Mouse (Mus musculus) neural tube, embryonic 12.5 days (tissue): ENCODE measurements around the gene Fndc10. TPM values are rescaled to one million over a fixed set of nuclear protein-coding genes. Genes with fewer than 3 reads are reported as not detected.
"Not testable (repeated sequence)": the region's sequence is repeated elsewhere in the genome, so short reads cannot be mapped to it uniquely, and the experiment has no call there.

Experiments
- ATAC-seq: fragments of 200-750 bp; cut with Nextera tagmentation; 2 replicates; pipeline ENCODE4 v1.8.0; 2017; ENCODE audit warnings: low read depth, mild to moderate bottlenecking, moderate TSS enrichment, moderate library complexity; ENCODE audit not compliant: low FRiP score
- H3K27ac ChIP-seq: fragments of 300-500 bp; sonication (generic); 2 replicates; pipeline ENCODE4 v1.5.1; 2016
- H3K27me3 ChIP-seq: fragments of 300-500 bp; sonication (generic); replicated peaks from 2 replicates; pipeline ENCODE4 v1.6.1; 2016; ENCODE audit warnings: mild to moderate bottlenecking
- H3K36me3 ChIP-seq: fragments of 300-500 bp; sonication (generic); 2 replicates; pipeline ENCODE4 v1.6.1; 2016; ENCODE audit warnings: mild to moderate bottlenecking
- H3K4me1 ChIP-seq: fragments of 300-500 bp; sonication (generic); 2 replicates; pipeline ENCODE4 v1.6.1; 2016
- H3K4me2 ChIP-seq: fragments of 300-500 bp; sonication (generic); replicated peaks from 2 replicates; pipeline ENCODE4 v1.6.1; 2016; ENCODE audit warnings: mild to moderate bottlenecking
- H3K4me3 ChIP-seq: fragments of 300-500 bp; sonication (generic); 2 replicates; pipeline ENCODE4 v1.5.1; 2016
- H3K9ac ChIP-seq: fragments of 300-500 bp; sonication (generic); 2 replicates; pipeline ENCODE4 v1.6.1; 2016; ENCODE audit warnings: mild to moderate bottlenecking
- H3K9me3 ChIP-seq: fragments of 300-500 bp; sonication (generic); 2 replicates; pipeline ENCODE4 v1.6.1; 2016; ENCODE audit warnings: mild to moderate bottlenecking
- WGBS: fragments of 180-500 bp; shearing (Covaris S2); methylation state at CpG from one replicate; pipeline ENCODE4 v1.1.7; 2016; 5-methylcytosine and 5-hydroxymethylcytosine counted together
- polyA plus RNA-seq: library from polyadenylated mRNA; unstranded; fragments of >200 nt; fragmentation: Nextera tagmentation; extraction: Ambion mirVana; gene quantifications from 2 replicates; pipeline ENCODE4 v1.2.1, GENCODE M21; 2016

Fndc10 gene
- polyA plus RNA-seq, 1 experiment from 2014 or later = 11.6 TPM

GRCm38 (mm10) chr4:155658961-155659360, 35.2 kb upstream of the Fndc10 start:
- Histone ChIP-seq H3K27ac (no peak overlapping the region), H3K4me3 (no peak overlapping the region), H3K9ac (no peak overlapping the region), H3K27me3 (peaks cover 27% of the 10 kb centered on the region), H3K36me3 (peaks cover 39% of the 10 kb centered on the region), H3K9me3 (no peaks in the 10 kb centered on the region), H3K4me2 (no peak overlapping the region), H3K4me1 (peaks cover 14% of the 10 kb centered on the region)
- 93% methylated on average over 10 of the region's 10 CpGs for WGBS
- no peak for ATAC-seq

DNA sequence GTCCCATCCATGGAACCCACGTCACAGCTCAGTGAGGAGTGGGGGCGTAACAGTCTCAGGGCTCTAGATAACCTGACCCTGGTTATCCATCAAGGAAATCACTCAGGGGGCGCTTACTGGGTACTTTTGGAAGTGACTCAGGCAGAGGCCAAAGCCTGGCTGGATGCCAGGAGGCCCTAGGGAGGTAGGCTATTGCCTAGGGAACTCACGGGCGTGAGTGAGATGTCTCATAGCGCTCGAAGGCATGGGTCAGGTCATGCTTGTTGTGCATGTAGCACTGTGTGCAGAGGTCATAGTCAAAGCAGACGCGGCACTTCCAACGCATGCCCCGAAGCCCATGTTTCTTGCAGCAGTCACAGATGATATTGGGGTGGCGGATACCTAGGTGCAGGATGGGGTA, 33.5 kb upstream of the Fndc10 start:
- WGBS = 90% methylated on average over 12 of the region's 12 CpGs
- Histone ChIP-seq H3K4me2 (no peak overlapping the region), H3K36me3 (peaks cover 39% of the 10 kb centered on the region), H3K4me1 (no peaks in the 10 kb centered on the region), H3K9ac (no peak overlapping the region), H3K27ac (no peak overlapping the region), H3K9me3 (no peaks in the 10 kb centered on the region), H3K27me3 (peaks cover 11% of the 10 kb centered on the region), H3K4me3 (no peak overlapping the region)
- no peak for ATAC-seq

DNA sequence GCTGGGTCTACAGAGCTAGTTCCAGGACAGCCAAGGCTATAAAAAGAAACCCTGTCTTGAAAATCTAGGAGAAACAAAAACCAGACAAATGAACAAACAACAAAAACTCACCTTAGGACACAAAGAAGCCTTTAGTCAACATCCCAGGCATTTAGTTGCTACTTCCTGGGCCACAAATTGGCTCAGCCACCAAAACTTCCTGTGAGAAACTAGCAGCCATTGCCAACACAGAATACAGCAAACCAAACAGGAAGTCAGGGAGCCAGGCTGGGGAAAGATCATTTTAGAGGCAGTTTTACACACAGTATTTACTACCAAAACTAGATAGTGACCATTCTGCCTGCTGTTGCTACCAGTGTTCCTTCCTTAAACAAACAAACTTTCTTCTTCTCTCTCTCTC, 27.2 kb upstream of the Fndc10 start:
- no peak overlapping the region for H3K4me3 ChIP-seq
- no peak for ATAC-seq
- H3K9me3 ChIP-seq = no peaks in the 10 kb centered on the region
- no peak overlapping the region for H3K9ac ChIP-seq
- peaks cover 3% of the 10 kb centered on the region; the same call in 1 of the 2 replicates for H3K36me3 ChIP-seq
- H3K27ac ChIP-seq = no peak overlapping the region
- no peak overlapping the region for H3K4me2 ChIP-seq
- no peaks in the 10 kb centered on the region for H3K27me3 ChIP-seq
- peaks cover 13% of the 10 kb centered on the region for H3K4me1 ChIP-seq

- no peaks in the 10 kb centered on the region for H3K9me3 ChIP-seq
- H3K27ac ChIP-seq = peak within 1 kb of the TSS; percentile 53; the same call in 1 of the 2 replicates
- peak; percentile 98 for ATAC-seq
- H3K4me1 ChIP-seq = peaks cover 13% of the 10 kb centered on the region
- no peaks in the 10 kb centered on the region; the same call in 1 of the 2 replicates for H3K36me3 ChIP-seq
- peak within 1 kb of the TSS; percentile 81 for H3K4me3 ChIP-seq
- H3K9ac ChIP-seq = peak within 1 kb of the TSS; percentile 77
- under 1% methylated on average over 73 of the region's 73 CpGs for WGBS
- H3K4me2 ChIP-seq = peak within 1 kb of the TSS; percentile 94
- H3K27me3 ChIP-seq = no peaks in the 10 kb centered on the region
Observed at GRCm38 (mm10) chr4:155668689-155669597, 25.2 kb upstream of the Fndc10 start, which contains the start of gene Mib2. TSS of gene Mib2 (minus strand) at chr4:155669198.

DNA sequence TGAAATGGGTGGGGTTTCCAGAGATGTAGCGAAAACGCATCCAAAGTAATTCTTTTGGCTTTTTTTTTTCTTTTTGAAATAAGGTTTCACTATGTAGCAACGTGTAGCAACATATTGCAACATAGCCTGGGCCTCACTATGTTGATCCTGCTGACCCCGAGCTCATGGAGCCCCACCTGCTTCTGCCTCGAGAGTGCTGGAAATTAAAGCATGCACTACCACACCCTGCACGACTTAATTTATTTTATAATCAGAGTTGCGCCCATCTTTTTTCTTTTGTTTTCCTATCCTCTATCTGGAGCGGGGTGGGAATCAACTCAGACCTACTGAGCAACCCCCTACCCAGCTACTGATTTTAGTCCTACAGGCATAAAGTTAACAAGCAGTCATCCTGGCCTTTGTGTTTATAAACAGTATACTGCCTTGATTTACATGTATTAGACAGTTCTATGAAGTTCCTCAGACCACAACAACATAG, 24.5 kb upstream of the Fndc10 start:
- H3K4me1 ChIP-seq = peaks cover 13% of the 10 kb centered on the region
- 2% methylated on average over 8 of the region's 8 CpGs for WGBS

DNA sequence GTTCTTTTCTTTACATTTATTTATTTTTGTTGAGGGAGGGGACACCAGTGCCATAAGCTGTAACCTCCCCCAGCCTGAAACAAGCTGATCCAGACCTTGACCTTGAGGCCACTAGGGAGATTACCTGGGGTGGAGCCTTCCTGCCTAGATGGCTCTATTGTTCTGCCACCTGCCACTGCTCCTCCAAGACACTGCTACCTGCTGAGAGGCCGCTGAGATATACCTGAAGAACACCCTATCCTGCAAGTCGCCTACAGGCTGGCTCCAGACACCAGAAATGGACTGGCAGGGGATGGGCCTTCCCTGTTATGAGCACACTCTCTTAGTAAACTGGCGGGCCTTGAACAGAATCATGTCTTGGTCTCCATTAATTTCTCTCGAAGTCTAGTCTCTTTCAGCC, 23.9 kb upstream of the Fndc10 start:
- not testable (repeated sequence) for H3K27ac ChIP-seq, H3K4me2 ChIP-seq, H3K36me3 ChIP-seq, H3K4me3 ChIP-seq, H3K27me3 ChIP-seq, H3K9me3 ChIP-seq, ATAC-seq, H3K9ac ChIP-seq
- H3K4me1 ChIP-seq = peaks cover 13% of the 10 kb centered on the region
- WGBS = 59% methylated on average over 4 of the region's 4 CpGs

More for the DNA sequence above, 24.5 kb upstream of the Fndc10 start:
- Histone ChIP-seq H3K36me3 (no peaks in the 10 kb centered on the region; the same call in 1 of the 2 replicates), H3K4me2 (peak overlapping the region; percentile 94), H3K27ac (no peak overlapping the region), H3K9me3 (no peaks in the 10 kb centered on the region), H3K27me3 (no peaks in the 10 kb centered on the region), H3K4me3 (peak overlapping the region; percentile 81), H3K9ac (peak overlapping the region; percentile 77; the same call in 1 of the 2 replicates)
- no peak; the same call in 1 of the 2 replicates for ATAC-seq

DNA sequence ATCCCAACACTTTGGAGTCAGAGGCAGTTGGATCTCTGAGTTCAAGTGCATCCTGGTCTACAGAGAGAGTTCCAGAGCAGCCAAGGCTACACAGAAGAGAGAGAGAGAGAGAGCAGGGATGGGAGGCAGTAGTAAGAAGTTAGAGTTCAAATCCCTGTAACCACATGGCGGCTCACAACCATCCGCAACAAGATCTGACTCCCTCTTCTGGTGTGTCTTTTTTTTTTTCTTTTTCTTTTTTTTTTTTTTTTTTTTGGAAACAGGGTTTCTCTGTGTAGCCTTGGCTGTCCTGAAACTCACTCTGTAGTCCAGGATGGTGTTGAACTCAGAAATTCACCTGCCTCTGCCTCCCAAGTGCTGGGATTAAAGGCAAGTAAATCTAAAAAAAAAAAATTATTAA, 22.1 kb upstream of the Fndc10 start:
- 70% methylated on average over 2 of the region's 2 CpGs for WGBS
- ATAC-seq = no peak
- no peak overlapping the region for H3K4me2 ChIP-seq

DNA sequence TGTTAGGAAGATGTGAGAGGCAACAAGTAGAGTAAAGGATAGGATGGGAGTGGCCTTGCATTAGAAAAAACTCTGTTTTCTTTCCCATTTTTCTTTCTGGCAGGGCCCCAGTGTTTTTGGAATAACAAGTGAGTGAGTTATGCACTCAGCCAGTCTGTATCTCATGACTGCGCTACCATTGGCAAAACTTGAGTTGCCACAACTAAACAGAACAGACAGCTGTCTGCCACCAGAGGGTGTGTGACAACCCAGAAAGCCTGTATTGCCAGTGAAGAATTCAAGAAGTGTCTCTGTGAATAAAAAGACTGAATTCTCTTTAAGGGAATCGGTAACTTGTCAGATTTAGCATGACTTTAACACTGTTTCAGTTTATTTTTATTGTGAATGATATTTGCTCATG, 18.2 kb upstream of the Fndc10 start:
- Histone ChIP-seq H3K27ac (no peak overlapping the region), H3K27me3 (no peaks in the 10 kb centered on the region), H3K9me3 (no peaks in the 10 kb centered on the region), H3K4me3 (no peak overlapping the region), H3K4me2 (no peak overlapping the region), H3K36me3 (no peaks in the 10 kb centered on the region), H3K4me1 (no peaks in the 10 kb centered on the region), H3K9ac (no peak overlapping the region)
- 85% methylated on average over 2 of the region's 2 CpGs for WGBS
- ATAC-seq = no peak

More for the DNA sequence above, 22.1 kb upstream of the Fndc10 start:
- H3K9ac ChIP-seq = no peak overlapping the region
- H3K4me1 ChIP-seq = peaks cover 13% of the 10 kb centered on the region
- H3K36me3 ChIP-seq = no peaks in the 10 kb centered on the region
- no peaks in the 10 kb centered on the region for H3K9me3 ChIP-seq
- no peak overlapping the region for H3K4me3 ChIP-seq
- H3K27me3 ChIP-seq = no peaks in the 10 kb centered on the region
- H3K27ac ChIP-seq = no peak overlapping the region

GRCm38 (mm10) chr4:155683670-155684277, 10.4 kb upstream of the Fndc10 start:
- H3K36me3 ChIP-seq, H3K9ac ChIP-seq, ATAC-seq, H3K4me1 ChIP-seq, H3K27me3 ChIP-seq, H3K4me3 ChIP-seq, H3K9me3 ChIP-seq, H3K27ac ChIP-seq, H3K4me2 ChIP-seq: not testable (repeated sequence)
- WGBS = 89% methylated on average over 16 of the region's 19 CpGs

DNA sequence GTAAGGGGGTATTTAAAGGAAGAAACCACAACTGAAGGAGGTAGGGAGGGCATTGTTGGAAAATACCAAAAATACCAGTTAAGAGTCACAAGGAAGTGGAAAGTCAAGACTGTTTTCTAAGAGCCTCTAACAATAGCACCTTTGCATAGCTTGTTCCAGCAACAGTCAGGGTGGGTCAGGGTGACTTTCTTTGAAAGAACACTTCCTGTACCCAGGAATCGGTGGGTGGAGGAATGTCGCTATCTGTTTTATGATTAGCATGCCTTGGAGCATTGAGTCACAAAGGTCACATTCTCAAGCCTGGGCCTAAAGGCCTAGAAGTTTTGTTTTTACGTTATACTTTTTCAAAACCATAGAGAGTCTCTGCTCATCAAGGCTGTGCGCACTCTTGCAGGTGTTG, 6.4 kb upstream of the Fndc10 start:
- WGBS = 79% methylated on average over 4 of the region's 4 CpGs
- H3K27me3 ChIP-seq, H3K4me2 ChIP-seq, ATAC-seq, H3K36me3 ChIP-seq, H3K4me1 ChIP-seq, H3K9ac ChIP-seq, H3K27ac ChIP-seq, H3K9me3 ChIP-seq, H3K4me3 ChIP-seq: not testable (repeated sequence)

DNA sequence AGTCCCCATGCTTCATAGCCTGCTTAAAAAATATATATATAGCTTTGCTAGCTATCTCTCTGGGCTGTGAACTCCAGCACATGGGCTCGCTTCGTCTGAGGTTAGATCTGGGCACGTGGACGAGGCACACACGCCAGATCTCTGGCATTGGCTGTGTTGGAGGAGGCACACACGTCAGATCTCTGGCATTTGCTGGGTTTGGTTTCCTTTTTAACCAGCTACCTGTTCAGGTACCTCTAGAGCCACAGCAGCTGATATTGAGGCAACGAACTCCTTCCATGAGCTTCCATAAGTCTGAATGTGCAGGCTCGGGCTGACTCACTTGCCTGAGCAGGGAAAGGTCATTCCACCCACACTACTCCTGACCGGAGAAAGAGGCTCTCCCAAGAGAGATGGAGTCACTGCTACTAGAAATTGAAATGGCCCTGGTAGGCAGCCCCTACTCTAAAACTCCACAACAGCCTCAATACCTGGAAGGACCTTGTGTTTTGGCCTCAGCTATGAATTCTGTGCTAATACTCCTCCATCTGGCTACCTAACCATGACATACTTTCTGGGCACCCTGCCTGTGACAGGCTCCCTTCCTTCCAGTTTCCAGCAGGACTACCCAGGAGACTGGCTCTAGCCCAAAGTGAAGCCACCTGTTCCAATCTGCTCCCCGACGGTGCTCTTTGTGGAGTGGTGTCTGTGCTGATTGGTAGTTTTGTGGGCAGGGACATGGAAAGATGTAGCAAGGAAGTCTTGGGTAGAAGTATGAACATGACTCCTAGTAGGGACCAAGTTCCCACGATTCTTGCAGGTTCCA, 3.4 kb upstream of the Fndc10 start:
- 82% methylated on average over 12 of the region's 12 CpGs for WGBS
- Histone ChIP-seq H3K4me3 (no peak overlapping the region), H3K9me3 (no peaks in the 10 kb centered on the region), H3K27me3 (peaks cover 13% of the 10 kb centered on the region), H3K9ac (no peak overlapping the region), H3K36me3 (no peaks in the 10 kb centered on the region), H3K4me2 (no peak overlapping the region), H3K4me1 (peaks cover 8% of the 10 kb centered on the region), H3K27ac (no peak overlapping the region)
- ATAC-seq = no peak

GRCm38 (mm10) chr4:155692421-155692820, 1.7 kb upstream of the Fndc10 start:
- Histone ChIP-seq H3K9me3 (no peaks in the 10 kb centered on the region), H3K27ac (no peak overlapping the region), H3K4me1 (peaks cover 20% of the 10 kb centered on the region), H3K27me3 (peaks cover 21% of the 10 kb centered on the region), H3K36me3 (no peaks in the 10 kb centered on the region), H3K9ac (no peak overlapping the region), H3K4me2 (no peak overlapping the region), H3K4me3 (no peak overlapping the region)
- no peak for ATAC-seq
- 94% methylated on average over 3 of the region's 3 CpGs for whole genome bisulfite sequencing
